Comparison of ENCODE assay signal across 8 mouse cellular contexts in genomic region chr1:90650781-90651437, GRCm38 (mm10). TPM values are rescaled to one million over a fixed set of nuclear protein-coding genes. Genes with fewer than 3 reads are reported as not detected.
DNase-seq lines count a peak whose midpoint lies in the region; ATAC-seq and TF ChIP-seq lines count a peak whose summit lies in the region.

No protein-coding gene starts in this region.

- peak; percentile 89 for ATAC-seq in intestine, embryonic 16.5 days
- no peak for ATAC-seq in megakaryocyte-erythroid progenitor cell, adult 5-6 weeks (replicated peaks; ENCODE audit: low FRiP score, low TSS enrichment, poor library complexity, severe bottlenecking)

- H3K4me3 ChIP-seq in intestine, embryonic 16.5 days (ENCODE audit: low read length) = no peak overlapping the region
- no peak overlapping the region for H3K4me3 ChIP-seq in small intestine, adult 2 months (ENCODE audit: low read depth, low read length)

- WGBS in intestine, embryonic 16.5 days = 8% methylated on average over 4 of the region's 4 CpGs
- WGBS in small intestine, adult 2 months = 18% methylated on average over 4 of the region's 4 CpGs

- peak overlapping the region; percentile 92 for H3K27ac ChIP-seq in intestine, embryonic 16.5 days (ENCODE audit: low read length)
- H3K27ac ChIP-seq in small intestine, adult 2 months (ENCODE audit: insufficient read depth, low read depth, low read length) = peak overlapping the region; percentile 1; the same call in 1 of the 2 replicates

- DNase-seq in adipocyte (ENCODE audit: low spot score) = peak; percentile 90
- DNase-seq in embryo, embryonic 10 days (ENCODE audit: low spot score) = peak; percentile 89
- peak; percentile 62 to 67 for DNase-seq in gastrocnemius, postnatal 36 days
- peak; percentile 79 to 88 for DNase-seq in left cerebral cortex, postnatal 14 days (ENCODE audit: low spot score in 2 of 2)
- DNase-seq in mesoderm, embryonic 11.5 days (ENCODE audit: low read depth, low spot score) = peak; percentile 89

- no peaks in the 10 kb centered on the region for H3K9me3 ChIP-seq in intestine, embryonic 16.5 days (ENCODE audit: control insufficient read depth, low read length)

- H3K4me1 ChIP-seq in intestine, embryonic 16.5 days (ENCODE audit: control insufficient read depth, insufficient read depth, low read length) = peaks cover 14% of the 10 kb centered on the region
- H3K4me1 ChIP-seq in small intestine, adult 2 months (ENCODE audit: control insufficient read depth, insufficient read depth, insufficient read length, low read length) = no peaks in the 10 kb centered on the region

- no peak overlapping the region for H3K4me2 ChIP-seq in intestine, embryonic 16.5 days (ENCODE audit: low read depth, low read length)

- intact Hi-C loops in gastrocnemius, postnatal 36 days (cut with DNase I) = loop anchor here (2.0 kb wide), 1 partner anchor 190 kb away; no protein-coding TSS in a partner anchor
- intact Hi-C loops in left cerebral cortex, postnatal 14 days (cut with DNase I) = loop anchor here (1.0 to 2.0 kb wide), 2 partner anchors 190 to 305 kb away; no protein-coding TSS in a partner anchor

- TF ChIP-seq POLR2A in small intestine, adult 2 months (IDR thresholded peaks at IDR 0.05; ENCODE audit: low read depth, low read length) = no peak

- no peaks in the 10 kb centered on the region for H3K36me3 ChIP-seq in intestine, embryonic 16.5 days (ENCODE audit: control insufficient read depth, insufficient read depth, low read length)
- H3K36me3 ChIP-seq in small intestine, adult 2 months (ENCODE audit: control insufficient read depth, insufficient read depth, low read length) = no peaks in the 10 kb centered on the region

- H3K9ac ChIP-seq in intestine, embryonic 16.5 days (ENCODE audit: low read depth, low read length) = peak overlapping the region; percentile 34; the same call in 1 of the 2 replicates

- H3K27me3 ChIP-seq in intestine, embryonic 16.5 days (replicated peaks; ENCODE audit: control insufficient read depth, insufficient read depth, low read length) = no peaks in the 10 kb centered on the region
- H3K27me3 ChIP-seq in small intestine, adult 2 months (ENCODE audit: control insufficient read depth, insufficient read depth, low read length) = no peaks in the 10 kb centered on the region

- peak; percentile 69; the same call in 1 of the 2 replicates for TF ChIP-seq CTCF in small intestine, adult 2 months (IDR thresholded peaks at IDR 0.05; ENCODE audit: extremely low read depth, insufficient read length, insufficient replicate concordance, low read depth, low read length)

RNA-seq across cellular contexts. Expression of gene Cops8, which starts 48.1 kb away (rescaled TPM):
- 10 to 100 TPM; 78.9 to 89.1 TPM for total RNA-seq in gastrocnemius, postnatal 36 days (2021)
- polyA plus RNA-seq in intestine, embryonic 16.5 days (2015; fragmentation: Nextera tagmentation; extraction: Ambion mirVana) = 119 TPM in 2 replicates
- 100 to 1,000 TPM in 1 of 2 experiments, 10 to 100 TPM in 1; 92.0 to 102 TPM for total RNA-seq in left cerebral cortex, postnatal 14 days (2021)
- polyA plus RNA-seq in small intestine, adult 2 months (2012; rRNA removed) = 12.5 and 14.4 TPM in 2 replicates
- total RNA-seq in megakaryocyte-erythroid progenitor cell, adult 5-6 weeks (2014; fragmentation: Nextera tagmentation) = 58.4 and 67.9 TPM in 2 replicates
- total RNA-seq in megakaryocyte-erythroid progenitor cell, adult 5-6 weeks (2017) = 58.1 and 86.6 TPM in 2 replicates
